Mouse (Mus musculus) myocyte (in vitro differentiated cells): Measurements from ENCODE around the gene Chst8. TPM values are rescaled to one million over a fixed set of nuclear protein-coding genes. Genes with fewer than 3 reads are reported as not detected.

ENCODE experiments used
- H3K27me3 ChIP-seq: one replicate; pipeline ENCODE4 v1.6.1; 2011; ENCODE audit not compliant: control insufficient read depth, insufficient read depth, insufficient read length
- H3K36me3 ChIP-seq: one replicate; pipeline ENCODE4 v1.6.1; 2011; ENCODE audit not compliant: control insufficient read depth, insufficient read depth
- H3K4me2 ChIP-seq: one replicate; pipeline ENCODE4 v1.6.1; 2011; ENCODE audit warnings: low read depth, control low read depth
- H3K4me3 ChIP-seq: one replicate; pipeline ENCODE4 v1.5.1; 2011; ENCODE audit warnings: mild to moderate bottlenecking, control low read depth, moderate library complexity
- H3K79me2 ChIP-seq: one replicate; pipeline ENCODE4 v1.6.1; 2011; ENCODE audit not compliant: control insufficient read depth, insufficient read depth
- H3ac ChIP-seq: one replicate; pipeline ENCODE4 v1.6.1; 2011; ENCODE audit not compliant: control insufficient read depth, insufficient read length
- CEBPB ChIP-seq: IDR thresholded peaks from 2 replicates; pipeline ENCODE4 v1.6.1; 2011; ENCODE audit warnings: mild to moderate bottlenecking, moderate library complexity; ENCODE audit not compliant: poor library complexity, insufficient read depth, severe bottlenecking
- E2F4 ChIP-seq: IDR thresholded peaks from one replicate; pipeline ENCODE4 v1.6.1; 2011; ENCODE audit warnings: mild to moderate bottlenecking, control low read depth, moderate library complexity; ENCODE audit not compliant: insufficient read depth
- MAX ChIP-seq: IDR thresholded peaks from one replicate; pipeline ENCODE4 v1.6.1; 2011; ENCODE audit warnings: low read depth, mild to moderate bottlenecking, control low read depth
- MYOD1 ChIP-seq, 3 experiments: IDR thresholded peaks; one replicate each; pipeline ENCODE4 v1.6.1; 2011; ENCODE audit warnings: control low read depth in 2 of 3, low read depth in 2 of 3, mild to moderate bottlenecking in 2 of 3, moderate library complexity in 1 of 3; ENCODE audit not compliant: insufficient read length in 2 of 3, control insufficient read depth in 1 of 3
- MYOG ChIP-seq, 3 experiments: IDR thresholded peaks; one replicate each; pipeline ENCODE4 v1.6.1; 2011; ENCODE audit warnings: control low read depth in 2 of 3, low read depth in 2 of 3, mild to moderate bottlenecking in 2 of 3; ENCODE audit not compliant: insufficient read length in 2 of 3, control insufficient read depth in 1 of 3, insufficient read depth in 1 of 3
- POLR2A ChIP-seq: IDR thresholded peaks from one replicate; pipeline ENCODE4 v1.6.1; 2011; ENCODE audit warnings: low read depth, mild to moderate bottlenecking, control low read depth, moderate library complexity; ENCODE audit not compliant: insufficient read length
- POLR2AphosphoS2 ChIP-seq: IDR thresholded peaks from one replicate; pipeline ENCODE4 v1.6.1; 2011; ENCODE audit warnings: low read depth, control low read depth; ENCODE audit not compliant: insufficient read length
- REST ChIP-seq: IDR thresholded peaks from one replicate; pipeline ENCODE4 v1.6.1; 2011; ENCODE audit warnings: mild to moderate bottlenecking, control low read depth, moderate library complexity; ENCODE audit not compliant: insufficient read depth, insufficient read length
- SRF ChIP-seq: IDR thresholded peaks from one replicate; pipeline ENCODE4 v1.6.1; 2011; ENCODE audit warnings: low read depth; ENCODE audit not compliant: control insufficient read depth, insufficient read length
- TCF12 ChIP-seq: IDR thresholded peaks from one replicate; pipeline ENCODE4 v1.6.1; 2011; ENCODE audit warnings: mild to moderate bottlenecking, control low read depth; ENCODE audit not compliant: poor library complexity, insufficient read depth, severe bottlenecking
- TCF3 ChIP-seq: IDR thresholded peaks from one replicate; pipeline ENCODE4 v1.6.1; 2011; ENCODE audit warnings: low read depth, control low read depth; ENCODE audit not compliant: insufficient read length
- USF1 ChIP-seq: IDR thresholded peaks from one replicate; pipeline ENCODE4 v1.6.1; 2011; ENCODE audit warnings: low read depth, mild to moderate bottlenecking, control low read depth, moderate library complexity
- polyA plus RNA-seq: library from polyadenylated mRNA; unstranded; fragments of >200 nt; fragmentation: generic; extraction: Trizol; gene quantifications from one replicate; pipeline ENCODE4 v1.2.1, GENCODE M21; 2012; ENCODE audit warnings: missing spikeins

Chst8 gene
- polyA plus RNA-seq, 1 experiment, result not detected

DNA sequence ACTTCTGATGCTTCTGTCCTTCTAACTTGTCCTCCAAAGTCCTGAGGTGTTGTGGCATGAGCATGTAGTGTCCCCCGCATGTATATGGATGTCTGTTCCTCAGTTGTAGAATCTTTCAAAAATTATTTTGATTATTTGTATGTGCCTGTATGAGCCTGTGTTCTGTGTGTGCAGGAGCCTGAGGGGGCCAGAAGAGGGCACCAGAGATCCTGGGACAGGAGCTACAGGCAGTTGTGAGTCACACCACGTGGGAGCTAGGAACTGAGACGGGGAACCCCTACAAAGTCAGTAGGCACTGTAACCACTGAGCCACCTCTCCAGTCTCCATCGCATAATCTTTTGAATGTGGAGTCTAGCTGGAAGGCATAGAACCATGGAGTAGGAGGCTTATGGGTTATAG, 36.3 kb upstream of the Chst8 start:
- Histone ChIP-seq H3K79me2 (no peaks in the 10 kb centered on the region), H3K36me3 (no peaks in the 10 kb centered on the region), H3K4me2 (no peak overlapping the region), H3ac (no peak overlapping the region), H3K4me3 (no peak overlapping the region), H3K27me3 (peaks cover 10% of the 10 kb centered on the region)
- no peak for TF ChIP-seq MYOD1 (IDR thresholded peaks at IDR 0.05; ENCODE audit: control insufficient read depth in 1 of 3, insufficient read length in 2 of 3, low read depth in 2 of 3)
- TF ChIP-seq REST, result no peak
- no peak for TF ChIP-seq MAX
- no peak for TF ChIP-seq CEBPB
- no peak for TF ChIP-seq USF1

DNA sequence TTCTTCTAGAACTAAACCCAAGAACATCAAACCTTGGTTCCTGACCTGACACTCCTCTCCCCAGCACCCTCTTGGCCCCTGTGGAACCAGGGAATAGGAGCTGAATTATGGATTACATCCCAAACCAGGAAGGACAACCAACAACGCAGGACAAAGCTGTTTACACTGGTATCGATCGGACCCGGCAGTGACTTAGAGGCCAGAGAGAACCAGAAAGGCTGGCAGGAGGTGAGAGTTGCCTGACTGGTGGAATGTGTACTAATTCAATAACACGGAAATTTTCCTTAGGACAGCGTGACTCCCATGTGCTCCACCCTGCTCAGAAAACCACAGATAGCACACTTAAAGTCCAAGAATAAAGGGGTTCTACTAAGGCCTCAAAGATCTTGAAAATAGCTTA, 35.4 kb upstream of the Chst8 start:
- Histone ChIP-seq H3K79me2 (no peaks in the 10 kb centered on the region), H3ac (no peak overlapping the region), H3K36me3 (no peaks in the 10 kb centered on the region), H3K4me2 (no peak overlapping the region), H3K27me3 (peaks cover 10% of the 10 kb centered on the region), H3K4me3 (no peak overlapping the region)
- TF ChIP-seq SRF, result no peak
- TF ChIP-seq MYOD1 (IDR thresholded peaks at IDR 0.05; ENCODE audit: control insufficient read depth in 1 of 3, insufficient read length in 2 of 3, low read depth in 2 of 3), result no peak
- TF ChIP-seq E2F4, result no peak
- no peak for TF ChIP-seq MYOG (IDR thresholded peaks at IDR 0.05; ENCODE audit: control insufficient read depth in 1 of 3, insufficient read depth in 1 of 3, insufficient read length in 2 of 3, low read depth in 2 of 3)
- no peak for TF ChIP-seq REST
- no peak for TF ChIP-seq POLR2AphosphoS2
- no peak for TF ChIP-seq MAX
- no peak for TF ChIP-seq POLR2A
- no peak for TF ChIP-seq TCF12

DNA sequence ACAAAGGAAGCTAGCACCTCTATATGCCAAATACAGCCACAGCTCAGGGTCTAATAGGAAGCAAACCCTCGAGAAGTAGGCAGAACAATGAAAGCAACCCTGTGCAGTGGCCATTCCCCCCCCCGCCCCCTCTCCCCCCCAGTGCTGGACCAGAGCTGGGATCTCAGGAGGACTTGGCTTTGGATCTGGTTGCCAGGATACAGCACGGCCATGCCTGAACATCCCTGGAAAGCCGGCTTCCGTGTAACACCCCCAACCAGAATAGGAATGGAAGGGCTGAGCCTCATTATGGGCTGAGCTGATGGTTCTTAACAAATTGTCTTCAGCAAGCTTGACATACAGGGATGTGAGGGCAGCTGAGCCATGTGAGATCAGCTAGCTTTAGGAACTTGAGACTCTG, 34.9 kb upstream of the Chst8 start:
- Histone ChIP-seq H3K4me2 (no peak overlapping the region), H3K79me2 (no peaks in the 10 kb centered on the region), H3K36me3 (no peaks in the 10 kb centered on the region), H3K4me3 (no peak overlapping the region), H3ac (no peak overlapping the region), H3K27me3 (peaks cover 10% of the 10 kb centered on the region)
- TF ChIP-seq MAX, result no peak

DNA sequence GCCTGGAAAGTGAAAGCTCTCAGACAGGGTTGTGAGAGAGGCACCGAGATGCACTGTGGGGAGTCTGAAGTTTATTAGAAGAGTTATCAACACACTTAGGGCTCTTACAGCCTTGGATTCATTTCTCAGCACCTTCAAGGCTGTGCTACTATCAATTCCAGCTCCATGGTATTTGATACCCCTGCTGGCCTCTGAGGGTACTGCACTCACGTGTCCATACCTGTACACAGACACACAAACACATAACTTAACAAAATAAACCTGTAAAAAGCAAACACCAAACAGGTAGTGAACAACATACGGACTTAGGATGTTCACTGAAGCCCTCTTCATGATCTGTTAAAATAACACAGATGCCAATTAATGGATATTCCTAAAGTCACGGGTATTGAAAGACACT, 26.2 kb upstream of the Chst8 start:
- Histone ChIP-seq H3K4me3 (no peak overlapping the region), H3K36me3 (no peaks in the 10 kb centered on the region), H3K27me3 (no peaks in the 10 kb centered on the region), H3ac (no peak overlapping the region), H3K4me2 (no peak overlapping the region), H3K79me2 (no peaks in the 10 kb centered on the region)
- TF ChIP-seq MAX, result no peak
- no peak for TF ChIP-seq E2F4
- no peak for TF ChIP-seq REST
- no peak for TF ChIP-seq TCF12
- no peak for TF ChIP-seq POLR2A
- no peak for TF ChIP-seq SRF

DNA sequence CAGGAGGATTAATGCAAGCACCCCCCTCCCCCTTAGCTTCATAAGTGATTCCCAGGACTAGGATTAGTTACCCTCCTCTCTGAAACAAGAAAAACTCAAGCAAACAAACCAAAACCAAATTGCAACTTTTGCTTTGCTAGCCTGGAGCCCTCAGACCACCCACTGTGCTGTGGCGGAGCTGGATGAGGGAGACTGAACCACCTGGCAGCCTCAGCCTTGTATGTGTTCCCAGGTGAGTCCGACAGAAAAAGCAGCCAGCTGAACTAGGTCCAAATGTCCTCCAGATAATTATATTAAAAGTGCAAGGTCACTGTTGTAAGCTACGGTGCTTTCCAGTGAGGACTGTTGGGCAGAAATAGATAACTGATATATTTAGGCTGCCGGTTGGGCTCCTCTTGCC, 25.7 kb upstream of the Chst8 start:
- no peaks in the 10 kb centered on the region for H3K79me2 ChIP-seq
- no peak overlapping the region for H3K4me2 ChIP-seq
- TF ChIP-seq CEBPB, result no peak
- TF ChIP-seq POLR2AphosphoS2, result no peak
- no peak for TF ChIP-seq E2F4
- TF ChIP-seq POLR2A, result no peak
- TF ChIP-seq REST, result no peak
- TF ChIP-seq MYOG (IDR thresholded peaks at IDR 0.05; ENCODE audit: control insufficient read depth in 1 of 3, insufficient read depth in 1 of 3, insufficient read length in 2 of 3, low read depth in 2 of 3), result no peak
- TF ChIP-seq MYOD1 (IDR thresholded peaks at IDR 0.05; ENCODE audit: control insufficient read depth in 1 of 3, insufficient read length in 2 of 3, low read depth in 2 of 3), result no peak
- TF ChIP-seq USF1, result no peak
- TF ChIP-seq TCF3, result no peak
- no peaks in the 10 kb centered on the region for H3K27me3 ChIP-seq
- no peak overlapping the region for H3K4me3 ChIP-seq
- H3K36me3 ChIP-seq, result no peaks in the 10 kb centered on the region
- H3ac ChIP-seq, result no peak overlapping the region

DNA sequence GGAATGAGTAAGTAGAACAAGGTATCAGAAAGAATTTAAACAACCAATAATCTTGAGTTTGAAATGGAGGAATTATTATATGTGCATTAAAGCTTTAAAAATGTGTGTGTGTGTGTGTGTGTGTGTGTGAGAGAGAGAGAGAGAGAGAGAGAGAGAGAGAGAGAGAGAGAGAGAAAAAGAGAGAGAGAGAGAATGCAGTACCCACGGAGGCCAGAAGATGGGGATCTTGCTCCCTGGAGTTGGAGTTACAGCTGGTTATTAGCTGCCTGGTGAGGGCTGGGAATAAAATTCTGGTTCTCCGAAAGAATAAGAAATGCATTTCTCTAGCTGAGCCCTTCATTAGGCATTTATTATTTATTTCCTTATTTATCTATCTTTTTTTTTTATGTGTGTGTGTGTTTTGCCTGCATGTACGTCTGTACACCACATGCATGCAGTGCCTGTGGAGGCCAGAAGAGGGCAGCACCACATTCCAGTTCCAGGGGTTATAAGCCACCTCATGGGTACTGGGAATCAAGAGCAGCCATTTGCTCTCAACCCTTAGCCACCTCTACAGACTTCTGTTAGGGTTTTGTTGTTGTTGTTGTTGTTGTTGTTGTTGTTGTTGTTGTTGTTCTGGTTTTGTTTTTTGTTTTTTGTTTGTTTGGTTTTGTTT, 13.9 kb upstream of the Chst8 start:
- Histone ChIP-seq H3ac (no peak overlapping the region), H3K36me3 (no peaks in the 10 kb centered on the region), H3K79me2 (no peaks in the 10 kb centered on the region), H3K27me3 (peaks cover 16% of the 10 kb centered on the region), H3K4me2 (no peak overlapping the region), H3K4me3 (no peak overlapping the region)
- TF ChIP-seq MYOD1 (IDR thresholded peaks at IDR 0.05; ENCODE audit: control insufficient read depth in 1 of 3, insufficient read length in 2 of 3, low read depth in 2 of 3) (no peak), MAX (no peak), USF1 (no peak), REST (no peak), POLR2AphosphoS2 (no peak), SRF (no peak), TCF12 (no peak), TCF3 (no peak), POLR2A (no peak), CEBPB (no peak), E2F4 (no peak), MYOG (IDR thresholded peaks at IDR 0.05; ENCODE audit: control insufficient read depth in 1 of 3, insufficient read depth in 1 of 3, insufficient read length in 2 of 3, low read depth in 2 of 3) (no peak)
